Mouse (Mus musculus) ES-E14 (cell line): ENCODE measurements around the gene Nrcam.

Experiments
- HCFC1 ChIP-seq: IDR thresholded peaks from 2 replicates; pipeline ENCODE4 v1.6.1; 2012; ENCODE audit warnings: low read length, inconsistent platforms, borderline replicate concordance; ENCODE audit not compliant: insufficient read depth
- MAFK ChIP-seq: IDR thresholded peaks from 2 replicates; pipeline ENCODE4 v1.6.1; 2014; ENCODE audit warnings: mild to moderate bottlenecking, low read depth, low read length, inconsistent platforms; ENCODE audit not compliant: insufficient read depth
- ZNF384 ChIP-seq: IDR thresholded peaks from 2 replicates; pipeline ENCODE4 v1.6.1; 2012; ENCODE audit warnings: low read depth, low read length, inconsistent platforms

DNA sequence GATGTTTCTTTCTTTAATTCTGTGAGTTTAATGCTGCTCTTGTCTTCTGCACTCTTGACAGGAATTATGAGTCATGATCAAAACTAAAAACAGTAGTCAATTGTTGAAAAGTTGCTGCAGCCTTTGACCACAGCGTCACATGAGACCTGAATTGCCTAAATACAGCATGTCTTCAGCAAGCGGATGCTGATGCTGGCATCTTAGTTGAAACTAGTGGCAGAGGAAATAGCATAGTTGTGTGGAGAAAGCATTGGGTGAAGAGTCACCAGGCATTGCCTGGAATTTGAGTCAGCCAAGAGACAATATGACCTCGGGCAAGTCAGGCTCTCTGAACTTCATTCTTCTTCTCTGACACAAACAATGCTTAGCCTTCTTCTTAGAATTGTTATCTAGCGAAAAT lies 26.4 kb downstream of the Nrcam start:
- no peak for TF ChIP-seq MAFK
- no peak for TF ChIP-seq HCFC1
- no peak for TF ChIP-seq ZNF384
